17 mouse cellular contexts compared by ENCODE assay signal in the genomic region with DNA sequence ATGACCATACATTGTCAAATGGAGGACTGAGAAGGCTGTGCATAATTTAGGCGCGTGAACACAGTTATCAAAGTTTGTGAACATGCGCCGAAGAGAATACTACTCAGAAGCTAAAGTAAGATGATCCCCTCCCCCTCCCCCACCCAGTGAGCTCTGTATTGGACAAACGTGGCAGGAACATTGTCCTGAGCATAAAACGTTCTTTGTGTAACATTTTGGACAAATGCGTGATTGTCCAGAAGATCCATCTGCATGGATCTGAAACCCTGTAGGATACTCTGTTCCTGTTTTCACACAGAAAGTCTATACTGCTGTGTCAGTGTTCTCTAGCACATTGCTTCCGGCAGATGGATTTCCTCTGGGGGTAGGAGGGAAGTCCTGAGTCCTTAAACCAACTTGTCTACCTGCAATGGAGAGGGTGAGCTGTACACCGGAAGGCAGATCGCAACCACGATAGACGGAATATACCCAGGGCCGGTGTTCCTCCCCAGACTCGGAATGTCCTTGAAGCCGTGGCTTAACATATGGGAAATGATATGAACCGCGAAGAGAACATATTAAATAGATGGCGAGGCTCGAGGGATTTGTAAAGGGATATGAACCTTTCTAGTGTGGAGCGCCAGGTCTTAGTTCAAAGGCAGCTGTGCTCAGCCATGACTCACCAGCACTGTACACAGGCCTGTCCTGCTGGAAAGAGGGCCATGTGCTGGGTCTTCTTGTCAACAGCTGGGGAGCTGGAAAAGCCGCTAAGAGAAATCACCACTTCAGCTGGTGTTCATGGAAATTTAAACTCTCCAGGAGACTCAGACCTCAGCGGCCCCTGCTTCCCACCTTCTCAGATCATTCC.
A peak's percentile ranks its signal among the peaks of the same experiment; 100 is the strongest.
DNase-seq lines count a peak whose midpoint lies in the region; ATAC-seq and TF ChIP-seq lines count a peak whose summit lies in the region.
"Had no signal": no experiment of that assay in that cellular context is flagged by ENCODE, and none has a peak within 500 bp of the region (broad histone marks: within the 10 kb centered on the region; RNA-seq: fewer than 3 reads in every experiment).

No protein-coding gene starts in this region.

- no peaks in the 10 kb centered on the region; the same call in 1 of the 2 replicates for H3K27me3 ChIP-seq in heart, embryonic 12.5 days (replicated peaks)
- no peaks in the 10 kb centered on the region for H3K27me3 ChIP-seq in limb, embryonic 11.5 days (ENCODE audit: control insufficient read depth, insufficient read depth, low read length)
- 0 out of 2 replicates have a peak, but pooled peaks cover 4% of the 10 kb centered on the region for H3K27me3 ChIP-seq in limb, embryonic 10.5 days (ENCODE audit: low read depth, poor library complexity, severe bottlenecking)
- H3K27me3 ChIP-seq: neural tube, embryonic 13.5 days; stomach, embryonic 15.5 days had no signal

- H3K27ac ChIP-seq in heart, embryonic 12.5 days (ENCODE audit: poor library complexity, severe bottlenecking), result no peak overlapping the region
- H3K27ac ChIP-seq in limb, embryonic 11.5 days (replicated peaks; ENCODE audit: low read depth, low read length), result no peak overlapping the region
- H3K27ac ChIP-seq in limb, embryonic 10.5 days, result no peak overlapping the region
- H3K27ac ChIP-seq in left cerebral cortex, adult 2 months, result no peak overlapping the region
- H3K27ac ChIP-seq: hindbrain, embryonic 14.5 days; layer of hippocampus, adult 2 months; neural tube, embryonic 13.5 days; stomach, embryonic 15.5 days had no signal

- TF ChIP-seq CTCF in left cerebral cortex, adult 2 months (IDR thresholded peaks at IDR 0.05), result no peak

- H3K9me3 ChIP-seq in heart, embryonic 12.5 days (replicated peaks), result no peaks in the 10 kb centered on the region
- no peaks in the 10 kb centered on the region for H3K9me3 ChIP-seq in limb, embryonic 11.5 days (ENCODE audit: control insufficient read depth, low read length)
- H3K9me3 ChIP-seq in limb, embryonic 10.5 days (replicated peaks), result no peaks in the 10 kb centered on the region
- H3K9me3 ChIP-seq: G1E; neural tube, embryonic 13.5 days; stomach, embryonic 15.5 days had no signal

- no peak overlapping the region for H3K4me2 ChIP-seq in heart, embryonic 12.5 days
- no peak overlapping the region for H3K4me2 ChIP-seq in limb, embryonic 11.5 days (ENCODE audit: low read depth, severe bottlenecking)
- H3K4me2 ChIP-seq: hindbrain, embryonic 14.5 days; neural tube, embryonic 13.5 days; stomach, embryonic 15.5 days had no signal

- no peak; the same call in 1 of the 2 replicates for ATAC-seq in heart, embryonic 12.5 days (ENCODE audit: insufficient number of reproducible peaks, low FRiP score)
- ATAC-seq in limb, embryonic 11.5 days (ENCODE audit: insufficient number of reproducible peaks, low FRiP score, low TSS enrichment, low read depth), result 0 out of 2 replicates have a peak, but pooled peaks have one; percentile 39
- peak; percentile 89 for ATAC-seq in granulocyte monocyte progenitor cell, adult 5-6 weeks (replicated peaks; ENCODE audit: poor library complexity, severe bottlenecking)
- ATAC-seq: midbrain, embryonic 16.5 days had no signal

- intact Hi-C loops in left cerebral cortex, adult 2 months (cut with DNase I), result no loop called here

- no peaks in the 10 kb centered on the region for H3K36me3 ChIP-seq in heart, embryonic 12.5 days
- H3K36me3 ChIP-seq in limb, embryonic 11.5 days (ENCODE audit: control insufficient read depth, insufficient read depth, low read length), result no peaks in the 10 kb centered on the region
- no peaks in the 10 kb centered on the region for H3K36me3 ChIP-seq in limb, embryonic 10.5 days
- H3K36me3 ChIP-seq: G1E; neural tube, embryonic 13.5 days; stomach, embryonic 15.5 days had no signal

- H3K9ac ChIP-seq in heart, embryonic 12.5 days, result no peak overlapping the region
- H3K9ac ChIP-seq in limb, embryonic 11.5 days (ENCODE audit: low read length), result no peak overlapping the region
- H3K9ac ChIP-seq: hindbrain, embryonic 14.5 days; neural tube, embryonic 13.5 days; stomach, embryonic 15.5 days had no signal

- WGBS in heart, embryonic 12.5 days, result 76% methylated on average over 22 of the region's 22 CpGs
- WGBS in limb, embryonic 11.5 days, result 81% methylated on average over 22 of the region's 22 CpGs
- 86% methylated on average over 22 of the region's 22 CpGs for WGBS in limb, embryonic 10.5 days

- no peaks in the 10 kb centered on the region for H3K4me1 ChIP-seq in heart, embryonic 12.5 days (replicated peaks)
- peaks cover 10% of the 10 kb centered on the region; the same call in 1 of the 2 replicates for H3K4me1 ChIP-seq in limb, embryonic 11.5 days (ENCODE audit: control insufficient read depth, insufficient read depth, low read length)
- H3K4me1 ChIP-seq in limb, embryonic 10.5 days, result peaks cover 74% of the 10 kb centered on the region
- H3K4me1 ChIP-seq: stomach, embryonic 15.5 days had no signal

- H3K4me3 ChIP-seq in heart, embryonic 12.5 days, result no peak overlapping the region
- H3K4me3 ChIP-seq in limb, embryonic 11.5 days (ENCODE audit: low read depth, low read length), result no peak overlapping the region
- H3K4me3 ChIP-seq in limb, embryonic 10.5 days, result no peak overlapping the region
- H3K4me3 ChIP-seq in left cerebral cortex, adult 2 months, result no peak overlapping the region
- H3K4me3 ChIP-seq: layer of hippocampus, adult 2 months; neural tube, embryonic 13.5 days; stomach, embryonic 15.5 days had no signal

- DNase-seq in heart, adult 18-20 months, result peak; percentile 9 to 21
- no peak for DNase-seq in limb, embryonic 11.5 days (ENCODE audit: low spot score)
- DNase-seq in limb, embryonic 10.5 days (ENCODE audit: low spot score), result no peak
- DNase-seq in naive thymus-derived CD4-positive, alpha-beta T cell, adult 2 months (ENCODE audit: low read depth), result peak; percentile 2
- DNase-seq in left cerebral cortex, adult 2 months (ENCODE audit: extremely low spot score in 1 of 2, low spot score in 2 of 2), result no peak
- no peak for DNase-seq in cerebellum, adult 11 months
- DNase-seq: kidney, adult 8-10 months; lung, adult 18-20 months; lung, postnatal 4 days had no signal

Comparison
In these comparisons a context has a peak if more than half of its experiments do, and no peak if none do; other contexts are left out.
1. DNase-seq: peak in heart, adult 18-20 months (2 of 2) and naive thymus-derived CD4-positive, alpha-beta T cell, adult 2 months (single experiment); none in limb, embryonic 11.5 days (single experiment), limb, embryonic 10.5 days (single experiment), left cerebral cortex, adult 2 months (0 of 2) and cerebellum, adult 11 months (single experiment).